Mouse (Mus musculus): ENCODE measurements around the gene Slc35d3. TPM values are rescaled to one million over a fixed set of nuclear protein-coding genes. Genes with fewer than 3 reads are reported as not detected.

Gene Slc35d3
- total and polyA plus RNA-seq, 3 experiments = not detected

GRCm38 (mm10) chr10:19852776-19853175 lies 1.5 kb upstream of the Slc35d3 start:
- no peaks in the 10 kb centered on the region for H3K27me3 ChIP-seq (ENCODE audit: control insufficient read depth in 1 of 2, insufficient read depth in 2 of 2, low read length in 2 of 2)
- H3K27ac ChIP-seq (ENCODE audit: control insufficient read depth, low read depth, low read length) = no peak overlapping the region
- no peak overlapping the region for H3K4me3 ChIP-seq (ENCODE audit: control insufficient read depth in 1 of 2, insufficient read depth in 1 of 2, low read depth in 2 of 2, low read length in 2 of 2)
- no peak overlapping the region for H3K9ac ChIP-seq (ENCODE audit: control insufficient read depth, low read depth, low read length, poor library complexity, severe bottlenecking)
- TF ChIP-seq HCFC1 (IDR thresholded peaks at IDR 0.05; ENCODE audit: low read depth, low read length) (no peak), USF1 (IDR thresholded peaks at IDR 0.05; ENCODE audit: low read depth, low read length) (no peak)
- DNase-seq (ENCODE audit: low read depth, low spot score) = no peak
- no peaks in the 10 kb centered on the region for H3K79me2 ChIP-seq (ENCODE audit: control insufficient read depth, insufficient read depth, low read length, poor library complexity)
- no peaks in the 10 kb centered on the region for H3K36me3 ChIP-seq (ENCODE audit: control insufficient read depth in 1 of 2, insufficient read depth in 2 of 2, low read length in 2 of 2)
- no peaks in the 10 kb centered on the region for H3K9me3 ChIP-seq (replicated peaks; ENCODE audit: insufficient read depth, low read length)
- no peaks in the 10 kb centered on the region for H3K4me1 ChIP-seq (ENCODE audit: control insufficient read depth in 1 of 2, insufficient read depth in 2 of 2, low read length in 2 of 2)

DNA sequence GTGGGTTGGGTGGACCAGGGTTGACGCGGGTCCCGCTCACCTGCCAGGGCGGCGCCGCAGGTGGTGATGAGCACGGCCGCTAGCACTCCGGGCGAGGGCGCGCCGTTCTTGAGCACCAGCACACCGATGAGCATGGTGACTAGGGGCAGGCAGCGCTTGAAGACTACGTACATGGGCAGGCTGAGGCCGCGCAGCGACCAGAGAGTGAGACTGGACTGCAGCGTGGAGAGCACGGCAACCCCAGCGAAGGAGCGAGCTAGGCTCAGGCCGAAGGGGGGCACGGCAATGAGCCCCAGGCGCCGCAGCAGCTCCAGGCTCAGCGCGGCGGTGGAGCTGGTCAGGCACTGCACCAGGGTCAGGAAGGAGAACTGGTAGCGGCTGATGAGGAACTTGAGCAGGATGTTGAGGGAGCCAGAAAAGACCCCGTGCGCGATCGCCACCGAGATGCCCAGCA lies 688 bp downstream of the Slc35d3 start:
- H3K27me3 ChIP-seq (ENCODE audit: control insufficient read depth in 1 of 2, insufficient read depth in 2 of 2, low read length in 2 of 2) = no peaks in the 10 kb centered on the region; a peak in 1 of 4 replicates
- H3K9me3 ChIP-seq (replicated peaks; ENCODE audit: insufficient read depth, low read length) = no peaks in the 10 kb centered on the region
- H3K4me3 ChIP-seq (ENCODE audit: control insufficient read depth in 1 of 2, insufficient read depth in 1 of 2, low read depth in 2 of 2, low read length in 2 of 2) = no peak overlapping the region
- no peaks in the 10 kb centered on the region for H3K36me3 ChIP-seq (ENCODE audit: control insufficient read depth in 1 of 2, insufficient read depth in 2 of 2, low read length in 2 of 2)
- no peaks in the 10 kb centered on the region for H3K79me2 ChIP-seq (ENCODE audit: control insufficient read depth, insufficient read depth, low read length, poor library complexity)
- TF ChIP-seq RAD21 (IDR thresholded peaks at IDR 0.05; ENCODE audit: low read depth, low read length) (no peak), TCF12 (IDR thresholded peaks at IDR 0.05; ENCODE audit: low read depth, low read length) (no peak), SMC3 (IDR thresholded peaks at IDR 0.05; ENCODE audit: low read depth, low read length) (no peak), E2F4 (IDR thresholded peaks at IDR 0.05; ENCODE audit: borderline replicate concordance, low read depth, low read length) (no peak), POLR2A (IDR thresholded peaks at IDR 0.05; ENCODE audit: control insufficient read depth in 1 of 2, insufficient read depth in 1 of 2, low read depth in 1 of 2, low read length in 2 of 2, poor library complexity in 1 of 2) (no peak), USF1 (IDR thresholded peaks at IDR 0.05; ENCODE audit: low read depth, low read length) (no peak), ZKSCAN1 (IDR thresholded peaks at IDR 0.05; ENCODE audit: low read depth, low read length) (no peak), TBP (IDR thresholded peaks at IDR 0.05; ENCODE audit: low read depth, low read length) (no peak), POLR2AphosphoS2 (IDR thresholded peaks at IDR 0.05; ENCODE audit: low read length) (no peak), CTCF (IDR thresholded peaks at IDR 0.05 in 2 of 3, conservative IDR thresholded peaks at IDR 0.05 in 1 of 3; ENCODE audit: control insufficient read depth in 1 of 3, insufficient read depth in 1 of 3, low read depth in 2 of 3, low read length in 3 of 3, poor library complexity in 1 of 3, severe bottlenecking in 1 of 3) (no peak), POLR2AphosphoS5 (IDR thresholded peaks at IDR 0.05; ENCODE audit: borderline replicate concordance, low read depth, low read length) (no peak), RCOR1 (IDR thresholded peaks at IDR 0.05; ENCODE audit: low read depth, low read length) (no peak), ZNF384 (IDR thresholded peaks at IDR 0.05; ENCODE audit: low read depth, low read length) (no peak), CHD1 (IDR thresholded peaks at IDR 0.05; ENCODE audit: low read depth, low read length) (no peak), ZMIZ1 (IDR thresholded peaks at IDR 0.05; ENCODE audit: low read depth, low read length) (no peak), MAX (IDR thresholded peaks at IDR 0.05; ENCODE audit: low read length) (no peak)
- DNase-seq (ENCODE audit: low read depth, low spot score) = no peak
- no peak overlapping the region for H3K9ac ChIP-seq (ENCODE audit: control insufficient read depth, low read depth, low read length, poor library complexity, severe bottlenecking)
- no peaks in the 10 kb centered on the region for H3K4me1 ChIP-seq (ENCODE audit: control insufficient read depth in 1 of 2, insufficient read depth in 2 of 2, low read length in 2 of 2)
- H3K27ac ChIP-seq (ENCODE audit: control insufficient read depth, low read depth, low read length) = no peak overlapping the region

Measured in MEL (cell line).